Mouse (Mus musculus): Measurements from ENCODE around the gene Spon1. TPM values are rescaled to one million over a fixed set of nuclear protein-coding genes. Genes with fewer than 3 reads are reported as not detected.

Gene Spon1
- polyA plus RNA-seq, 1 experiment from 2014 or later = 19.1 TPM

DNA sequence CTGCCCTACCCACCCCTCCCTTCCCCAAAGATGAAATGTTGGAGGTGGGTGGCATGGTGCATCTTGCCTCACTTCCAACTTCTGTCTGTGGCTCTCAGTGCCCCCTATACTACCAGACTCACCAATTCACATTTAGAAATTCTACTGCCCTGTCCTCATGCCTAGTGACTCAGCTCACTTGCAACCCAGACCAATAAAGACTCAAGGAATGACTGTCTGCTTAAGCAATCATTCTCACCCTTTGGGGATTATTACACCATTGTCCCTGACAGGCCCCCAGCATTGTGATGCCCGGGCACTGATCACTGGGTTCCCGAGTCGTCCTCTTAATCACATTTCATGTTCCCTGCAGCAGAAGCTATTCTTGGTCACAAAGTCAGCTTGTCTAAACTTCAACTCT, 57.2 kb downstream of the Spon1 start:
- WGBS = 54% methylated on average over 3 of the region's 3 CpGs
- no peaks in the 10 kb centered on the region for H3K4me1 ChIP-seq
- H3K36me3 ChIP-seq = no peaks in the 10 kb centered on the region
- no peak overlapping the region for H3K9ac ChIP-seq
- no peak for ATAC-seq (ENCODE audit: insufficient number of reproducible peaks, low FRiP score, low TSS enrichment, low read depth)
- H3K27me3 ChIP-seq = no peaks in the 10 kb centered on the region
- no peaks in the 10 kb centered on the region for H3K9me3 ChIP-seq
- H3K27ac ChIP-seq = no peak overlapping the region
- H3K4me2 ChIP-seq = no peak overlapping the region
- no peak overlapping the region for H3K4me3 ChIP-seq

DNA sequence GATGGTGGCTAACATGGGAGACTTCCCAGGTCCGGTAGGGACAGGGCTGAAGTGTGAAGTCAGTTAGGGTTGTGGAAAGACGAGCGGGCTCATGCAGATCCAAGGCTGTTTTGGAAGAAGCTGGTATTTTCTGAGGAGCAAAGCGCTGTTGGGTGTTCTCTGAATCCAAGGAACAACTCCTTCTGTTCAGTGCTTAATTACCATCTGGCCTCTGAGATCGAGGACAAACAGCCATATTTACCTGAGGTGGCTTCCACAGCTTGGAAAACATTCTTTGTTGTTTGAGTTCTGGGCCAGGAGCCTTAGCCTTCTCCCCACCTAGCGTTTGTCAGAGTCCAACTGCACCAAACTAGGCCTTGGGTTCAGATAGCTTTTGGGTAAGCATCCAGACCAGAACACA, 58.9 kb downstream of the Spon1 start:
- Histone ChIP-seq H3K4me2 (no peak overlapping the region), H3K36me3 (no peaks in the 10 kb centered on the region), H3K9me3 (no peaks in the 10 kb centered on the region), H3K4me1 (no peaks in the 10 kb centered on the region), H3K27me3 (no peaks in the 10 kb centered on the region), H3K27ac (no peak overlapping the region), H3K9ac (no peak overlapping the region), H3K4me3 (no peak overlapping the region)
- ATAC-seq (ENCODE audit: insufficient number of reproducible peaks, low FRiP score, low TSS enrichment, low read depth) = no peak
- 85% methylated on average over 6 of the region's 6 CpGs for WGBS

DNA sequence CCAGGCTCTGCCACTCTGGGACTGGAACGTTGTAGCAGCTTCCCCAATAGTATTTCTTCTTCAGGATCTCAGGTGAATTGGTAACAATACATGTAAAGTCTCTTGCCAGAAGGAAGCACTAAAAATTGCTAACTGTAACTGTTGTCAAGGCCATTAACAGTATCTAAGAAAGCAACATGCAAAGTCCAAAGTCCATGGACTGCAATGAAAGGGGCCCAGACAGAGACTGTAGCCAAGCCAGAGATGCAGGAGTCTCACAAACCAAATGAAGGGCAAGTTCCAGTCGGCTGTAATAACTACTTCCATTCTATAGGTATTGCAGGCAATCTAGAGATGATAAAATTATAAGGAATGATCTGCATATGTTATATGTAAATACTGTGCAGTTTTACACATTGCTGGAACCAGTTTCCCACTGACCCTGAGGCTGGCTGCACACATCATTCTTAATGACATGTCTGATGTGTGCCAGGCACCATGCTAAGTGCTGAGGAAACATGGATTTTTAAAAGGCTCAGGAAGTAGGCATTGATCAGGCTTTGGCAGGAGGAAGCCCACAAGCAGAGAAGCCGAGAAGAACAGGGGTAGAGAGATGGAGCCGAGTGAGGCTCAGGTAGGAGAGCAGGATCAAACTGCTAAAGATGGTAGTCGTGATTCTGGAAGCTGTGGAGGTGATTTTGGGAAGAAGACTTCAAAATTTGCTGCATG, 59.9 kb downstream of the Spon1 start:
- Histone ChIP-seq H3K9ac (no peak overlapping the region), H3K9me3 (no peaks in the 10 kb centered on the region), H3K4me3 (no peak overlapping the region), H3K27me3 (no peaks in the 10 kb centered on the region), H3K4me2 (no peak overlapping the region), H3K27ac (no peak overlapping the region), H3K4me1 (no peaks in the 10 kb centered on the region), H3K36me3 (no peaks in the 10 kb centered on the region)
- 62% methylated on average over 5 of the region's 5 CpGs for WGBS
- ATAC-seq (ENCODE audit: insufficient number of reproducible peaks, low FRiP score, low TSS enrichment, low read depth) = no peak

DNA sequence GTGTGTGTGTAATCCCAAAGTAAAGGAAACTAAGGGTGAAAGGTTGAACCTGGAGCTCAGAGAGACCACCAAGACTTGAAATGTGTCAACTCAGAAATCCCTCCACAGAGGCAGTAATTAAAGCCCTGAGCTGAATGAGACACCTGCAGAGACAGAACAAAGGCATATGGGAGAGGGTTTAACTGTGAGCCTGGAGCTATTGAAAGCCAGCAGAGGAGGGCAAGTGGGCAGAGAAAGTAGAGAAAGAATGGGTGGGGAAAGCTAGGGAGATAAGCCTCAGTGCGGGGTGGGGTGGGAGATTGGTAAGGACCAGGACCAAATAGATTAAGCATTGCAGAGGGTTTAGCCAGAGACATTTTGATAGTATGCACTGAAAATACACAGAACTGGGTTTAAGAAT, 60.7 kb downstream of the Spon1 start:
- Histone ChIP-seq H3K9me3 (no peaks in the 10 kb centered on the region), H3K4me2 (no peak overlapping the region), H3K27me3 (no peaks in the 10 kb centered on the region), H3K4me1 (no peaks in the 10 kb centered on the region), H3K27ac (no peak overlapping the region), H3K4me3 (no peak overlapping the region), H3K36me3 (no peaks in the 10 kb centered on the region), H3K9ac (no peak overlapping the region)
- no peak for ATAC-seq (ENCODE audit: insufficient number of reproducible peaks, low FRiP score, low TSS enrichment, low read depth)
- WGBS = 58% methylated on average over 1 of the region's 1 CpGs

DNA sequence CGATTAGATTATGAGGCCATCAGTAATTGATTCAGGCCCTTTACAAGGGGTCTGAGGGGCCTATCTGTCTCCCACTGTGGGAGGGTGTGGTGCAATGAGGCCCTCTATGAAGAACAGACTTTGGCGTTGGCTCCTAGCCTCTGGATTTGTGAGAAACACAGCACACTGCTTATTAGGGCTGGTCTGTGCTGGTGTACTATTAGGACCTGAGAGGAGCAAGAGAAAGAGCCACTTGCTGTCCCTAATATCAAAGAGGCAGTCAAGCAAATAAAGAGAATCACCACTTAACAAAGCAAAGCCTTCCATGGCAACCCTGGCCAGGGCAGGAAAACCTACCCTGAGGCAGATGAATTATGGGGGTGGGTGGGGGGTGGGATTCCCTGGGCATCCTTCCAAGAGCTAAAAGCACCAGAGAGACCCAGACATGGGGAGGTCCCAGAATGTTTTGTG, 62.3 kb downstream of the Spon1 start:
- no peak overlapping the region for H3K4me2 ChIP-seq
- H3K4me1 ChIP-seq = no peaks in the 10 kb centered on the region
- H3K27ac ChIP-seq = no peak overlapping the region
- H3K4me3 ChIP-seq = no peak overlapping the region
- H3K9ac ChIP-seq = no peak overlapping the region
- H3K36me3 ChIP-seq = no peaks in the 10 kb centered on the region
- 46% methylated on average over 2 of the region's 2 CpGs for WGBS
- H3K9me3 ChIP-seq = no peaks in the 10 kb centered on the region
- ATAC-seq (ENCODE audit: insufficient number of reproducible peaks, low FRiP score, low TSS enrichment, low read depth) = no peak
- H3K27me3 ChIP-seq = no peaks in the 10 kb centered on the region

DNA sequence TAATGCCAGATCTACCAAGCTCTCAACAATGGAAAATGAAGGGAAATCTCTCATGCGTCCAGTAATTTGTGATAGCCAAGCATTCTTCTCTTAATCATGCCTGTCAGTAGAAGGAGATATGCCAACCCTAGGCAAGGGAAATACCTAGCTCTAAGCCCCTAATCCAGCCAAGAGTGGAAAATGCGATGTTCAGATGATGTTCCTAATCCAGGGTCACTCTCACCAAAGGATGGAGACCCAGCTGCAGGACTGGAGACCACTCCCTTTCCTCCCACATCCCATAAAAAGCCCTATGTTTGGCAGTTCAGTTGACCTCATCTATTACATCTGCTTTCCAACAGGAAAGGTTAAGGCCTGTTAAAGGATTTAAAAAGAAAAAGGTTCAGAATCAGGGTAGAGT, 62.8 kb downstream of the Spon1 start:
- Histone ChIP-seq H3K27ac (no peak overlapping the region), H3K36me3 (no peaks in the 10 kb centered on the region), H3K4me2 (no peak overlapping the region), H3K9ac (no peak overlapping the region), H3K4me3 (no peak overlapping the region), H3K9me3 (no peaks in the 10 kb centered on the region), H3K4me1 (no peaks in the 10 kb centered on the region), H3K27me3 (no peaks in the 10 kb centered on the region)
- ATAC-seq (ENCODE audit: insufficient number of reproducible peaks, low FRiP score, low TSS enrichment, low read depth) = no peak
- WGBS = 53% methylated on average over 2 of the region's 2 CpGs

DNA sequence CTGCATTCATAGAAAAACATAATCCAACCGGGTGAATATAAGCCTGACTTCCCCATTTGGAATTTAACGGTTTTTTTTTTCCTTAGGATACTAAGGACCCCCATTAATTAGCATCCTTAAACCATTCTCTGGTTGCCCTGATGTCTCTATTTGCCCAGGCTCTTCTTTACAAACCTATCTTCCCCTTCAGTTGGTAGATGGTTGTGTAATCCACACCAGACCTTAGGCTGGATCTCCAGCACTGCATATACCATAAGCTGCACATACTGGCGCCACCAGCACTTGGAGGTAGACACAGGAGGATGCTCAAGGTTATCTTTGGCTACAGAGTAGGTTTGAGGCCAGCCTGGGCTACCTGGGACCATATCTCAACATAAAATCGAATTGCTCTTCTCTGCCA, 71.4 kb downstream of the Spon1 start:
- no peak overlapping the region for H3K4me2 ChIP-seq
- no peak for ATAC-seq (ENCODE audit: insufficient number of reproducible peaks, low FRiP score, low TSS enrichment, low read depth)
- WGBS = 85% methylated on average over 4 of the region's 4 CpGs

DNA sequence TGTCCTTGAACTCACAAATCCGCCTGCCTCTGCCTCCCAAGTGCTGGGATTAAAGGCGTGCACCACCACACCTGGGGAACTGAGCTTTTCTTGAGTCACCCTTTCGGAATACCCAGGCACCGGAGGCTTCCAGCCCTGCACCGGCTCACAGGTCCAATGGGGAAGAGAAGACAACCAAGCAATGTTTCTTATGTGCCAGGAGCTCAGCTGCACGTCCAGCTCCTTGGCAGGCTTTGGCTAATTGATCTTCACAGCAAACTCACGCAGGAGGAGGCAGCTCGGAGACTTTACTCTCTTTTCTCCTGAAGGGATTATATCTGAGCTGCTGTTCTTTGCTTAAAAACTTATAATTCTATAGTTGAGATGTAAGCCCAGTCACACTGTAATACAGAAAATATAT, 73.6 kb downstream of the Spon1 start:
- Histone ChIP-seq H3K27me3 (no peaks in the 10 kb centered on the region), H3K36me3 (no peaks in the 10 kb centered on the region), H3K27ac (no peak overlapping the region), H3K9ac (no peak overlapping the region), H3K4me2 (no peak overlapping the region), H3K4me1 (no peaks in the 10 kb centered on the region), H3K9me3 (no peaks in the 10 kb centered on the region), H3K4me3 (no peak overlapping the region)
- 76% methylated on average over 8 of the region's 8 CpGs for WGBS
- no peak for ATAC-seq (ENCODE audit: insufficient number of reproducible peaks, low FRiP score, low TSS enrichment, low read depth)

More for the DNA sequence above, 71.4 kb downstream of the Spon1 start:
- H3K27me3 ChIP-seq = no peaks in the 10 kb centered on the region
- no peaks in the 10 kb centered on the region for H3K4me1 ChIP-seq
- no peak overlapping the region for H3K4me3 ChIP-seq
- H3K9ac ChIP-seq = no peak overlapping the region
- H3K36me3 ChIP-seq = no peaks in the 10 kb centered on the region
- H3K27ac ChIP-seq = no peak overlapping the region
- no peaks in the 10 kb centered on the region for H3K9me3 ChIP-seq

DNA sequence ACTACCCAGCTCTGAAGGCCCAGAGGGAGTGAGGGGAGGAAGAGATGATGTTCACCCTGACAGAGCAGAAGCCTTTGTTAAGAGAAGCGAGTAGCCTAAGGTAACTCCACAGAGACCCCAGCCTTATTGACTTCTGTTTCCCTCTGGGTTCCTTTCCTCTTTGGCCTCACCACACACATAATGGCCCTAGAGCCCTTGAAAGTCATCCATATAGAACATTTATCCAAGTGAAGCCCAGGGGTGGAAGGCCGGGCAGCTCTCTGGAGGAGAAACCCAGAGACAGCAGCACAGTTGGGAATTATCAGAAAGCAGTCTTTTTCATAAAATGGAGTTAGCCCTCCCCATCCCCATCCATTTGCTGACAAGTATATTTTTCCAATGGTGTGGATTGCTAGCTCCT, 75.7 kb downstream of the Spon1 start:
- no peaks in the 10 kb centered on the region for H3K27me3 ChIP-seq
- H3K4me1 ChIP-seq = no peaks in the 10 kb centered on the region
- H3K4me2 ChIP-seq = no peak overlapping the region
- WGBS = 93% methylated on average over 2 of the region's 2 CpGs
- H3K27ac ChIP-seq = no peak overlapping the region
- H3K9ac ChIP-seq = no peak overlapping the region
- no peak overlapping the region for H3K4me3 ChIP-seq
- no peak for ATAC-seq (ENCODE audit: insufficient number of reproducible peaks, low FRiP score, low TSS enrichment, low read depth)
- no peaks in the 10 kb centered on the region for H3K36me3 ChIP-seq
- H3K9me3 ChIP-seq = no peaks in the 10 kb centered on the region

DNA sequence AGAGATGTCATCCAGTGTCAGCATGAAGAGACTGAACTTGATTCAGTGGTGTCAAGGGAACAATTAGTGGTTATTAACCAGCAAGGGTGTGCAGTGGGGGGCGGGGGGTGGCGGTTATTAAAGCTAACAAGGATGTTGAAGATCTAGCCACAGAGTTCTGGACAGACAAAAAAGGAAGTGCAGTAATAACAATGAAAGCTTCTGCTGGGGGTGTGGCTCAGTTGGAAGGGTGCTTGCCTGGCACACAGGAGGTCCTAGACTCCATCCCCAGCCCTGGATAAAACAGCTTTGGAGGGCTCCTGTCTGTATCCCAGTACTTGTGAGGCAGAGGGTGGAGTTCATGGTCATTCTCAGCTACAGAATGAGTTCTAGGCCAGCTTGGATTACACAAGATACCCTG, 77.4 kb downstream of the Spon1 start:
- no peaks in the 10 kb centered on the region for H3K27me3 ChIP-seq
- H3K4me2 ChIP-seq = no peak overlapping the region
- H3K27ac ChIP-seq = no peak overlapping the region
- no peak overlapping the region for H3K4me3 ChIP-seq
- H3K36me3 ChIP-seq = no peaks in the 10 kb centered on the region
- no peak overlapping the region for H3K9ac ChIP-seq
- no peaks in the 10 kb centered on the region for H3K9me3 ChIP-seq
- 58% methylated on average over 2 of the region's 2 CpGs for WGBS
- H3K4me1 ChIP-seq = peaks cover 6% of the 10 kb centered on the region; the same call in 1 of the 2 replicates
- no peak for ATAC-seq (ENCODE audit: insufficient number of reproducible peaks, low FRiP score, low TSS enrichment, low read depth)

DNA sequence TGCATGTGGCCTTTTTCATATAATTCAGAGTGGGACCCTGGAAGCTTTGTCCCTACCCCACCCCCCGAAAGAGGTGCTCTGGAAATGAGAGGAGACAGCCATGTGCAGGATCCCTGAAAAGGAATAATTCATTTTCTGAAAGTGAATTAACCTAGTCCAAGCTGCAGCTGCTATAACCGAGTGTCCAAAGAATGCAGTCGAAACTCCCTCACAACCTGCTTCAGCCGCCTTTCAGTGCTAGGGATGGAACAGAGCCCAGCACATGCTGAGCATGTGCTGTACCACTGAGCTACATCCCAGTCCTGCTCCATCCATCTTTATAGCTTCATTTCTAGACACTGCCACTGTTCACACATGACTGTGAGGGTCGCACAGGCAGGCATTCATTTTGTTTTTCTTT, 79.4 kb downstream of the Spon1 start:
- 53% methylated on average over 5 of the region's 5 CpGs for whole genome bisulfite sequencing
- H3K27ac ChIP-seq = no peak overlapping the region
- H3K9ac ChIP-seq = no peak overlapping the region
- no peak overlapping the region for H3K4me2 ChIP-seq
- H3K36me3 ChIP-seq = no peaks in the 10 kb centered on the region
- H3K9me3 ChIP-seq = no peaks in the 10 kb centered on the region
- H3K27me3 ChIP-seq = no peaks in the 10 kb centered on the region
- H3K4me1 ChIP-seq = peaks cover 6% of the 10 kb centered on the region; the same call in 1 of the 2 replicates
- no peak for ATAC-seq (ENCODE audit: insufficient number of reproducible peaks, low FRiP score, low TSS enrichment, low read depth)
- H3K4me3 ChIP-seq = no peak overlapping the region

DNA sequence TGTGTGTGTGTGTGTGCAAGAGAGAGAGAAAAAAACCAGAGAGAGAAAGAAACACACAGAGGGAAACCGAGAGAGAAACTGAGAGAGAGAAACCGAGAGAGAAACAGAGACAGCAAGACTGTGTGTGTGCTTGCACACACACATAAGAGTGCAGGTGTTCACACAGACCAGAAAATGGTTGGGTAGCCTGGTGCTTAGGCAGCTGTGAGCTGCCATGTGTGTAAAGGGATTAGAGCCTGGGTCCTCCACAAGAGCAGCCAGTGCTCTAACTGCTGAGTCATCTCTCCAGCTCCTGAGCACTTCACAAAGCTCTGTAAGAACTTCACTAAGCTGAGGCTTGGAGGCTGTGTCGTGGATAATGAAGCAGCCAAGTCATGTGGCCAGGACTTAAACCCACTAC, 80.8 kb downstream of the Spon1 start:
- H3K36me3 ChIP-seq = no peaks in the 10 kb centered on the region
- H3K27me3 ChIP-seq = no peaks in the 10 kb centered on the region
- no peak overlapping the region for H3K4me2 ChIP-seq
- H3K4me1 ChIP-seq = peaks cover 8% of the 10 kb centered on the region; the same call in 1 of the 2 replicates
- no peaks in the 10 kb centered on the region for H3K9me3 ChIP-seq
- WGBS = 50% methylated on average over 3 of the region's 3 CpGs
- ATAC-seq (ENCODE audit: insufficient number of reproducible peaks, low FRiP score, low TSS enrichment, low read depth) = no peak
- no peak overlapping the region for H3K9ac ChIP-seq
- no peak overlapping the region for H3K4me3 ChIP-seq
- no peak overlapping the region for H3K27ac ChIP-seq
